Mouse (Mus musculus) right cerebral cortex, postnatal 10 days (tissue): Measurements from ENCODE around the gene Gsdme.

Experiments
- DNase-seq, 2 experiments: peaks; one replicate each; pipeline ENCODE4 v3.0.0; 2021; ENCODE audit warnings: low spot score in 2 of 2

The Gsdme gene

GRCm38 (mm10) chr6:50244967-50245366 lies 18.7 kb downstream of the Gsdme start:
- peak in 1 of 2 experiments; percentile 14 for DNase-seq

GRCm38 (mm10) chr6:50244126-50244525 lies 19.5 kb downstream of the Gsdme start:
- no peak for DNase-seq

- no peak for DNase-seq
Measured at GRCm38 (mm10) chr6:50240437-50240836, 23.2 kb downstream of the Gsdme start.

- DNase-seq = no peak
Measured at GRCm38 (mm10) chr6:50239902-50240301, 23.8 kb downstream of the Gsdme start.

- no peak for DNase-seq
Measured at GRCm38 (mm10) chr6:50237963-50238362, 25.7 kb downstream of the Gsdme start.

GRCm38 (mm10) chr6:50232984-50233383 lies 30.7 kb downstream of the Gsdme start:
- DNase-seq = no peak

GRCm38 (mm10) chr6:50231288-50231687 lies 32.4 kb downstream of the Gsdme start:
- DNase-seq = no peak

DNA sequence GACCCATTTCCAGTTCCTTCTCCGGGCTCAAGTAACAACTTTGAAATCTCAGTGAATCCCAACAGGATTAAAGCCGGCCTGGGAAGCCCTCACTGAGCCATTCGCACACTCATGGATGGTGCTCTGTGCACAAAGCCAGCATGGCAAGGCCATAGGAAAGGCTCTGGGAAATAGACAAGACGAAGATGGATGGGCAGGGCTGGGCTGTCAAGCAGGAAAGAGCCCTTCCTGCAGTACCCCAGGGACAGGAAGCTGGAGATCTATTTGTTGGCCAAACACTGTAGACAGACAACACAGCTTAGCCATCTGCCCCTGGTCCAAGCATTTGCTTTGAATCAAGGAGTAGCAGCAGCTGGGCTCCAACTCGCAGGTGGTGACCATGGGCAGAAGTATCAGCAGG lies 35.5 kb downstream of the Gsdme start:
- no peak for DNase-seq

- DNase-seq = no peak
Measured at GRCm38 (mm10) chr6:50225232-50225631, 38.4 kb downstream of the Gsdme start.

DNA sequence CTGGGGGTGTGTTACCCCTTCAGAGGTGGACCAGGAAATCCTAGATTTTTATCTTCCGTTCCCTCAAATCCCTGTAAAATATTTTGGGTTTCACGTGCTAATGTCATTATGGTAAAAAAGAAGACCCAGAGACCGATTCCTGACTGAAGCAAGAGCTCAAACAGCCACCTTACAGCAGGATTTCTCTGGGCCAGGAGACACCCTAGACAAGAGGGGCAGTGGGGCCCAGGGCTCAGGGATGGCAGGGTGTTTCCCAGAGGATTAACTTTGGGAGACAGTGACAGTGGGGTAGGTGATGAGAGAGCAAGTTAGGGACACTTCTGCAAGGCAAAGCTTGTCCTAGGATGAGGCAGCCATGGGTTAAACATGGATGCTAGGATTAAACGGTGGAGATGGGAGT lies 40.1 kb downstream of the Gsdme start:
- DNase-seq = no peak

- no peak for DNase-seq
Measured at GRCm38 (mm10) chr6:50222986-50223385, 40.7 kb downstream of the Gsdme start.

- no peak for DNase-seq
Measured at GRCm38 (mm10) chr6:50222351-50222750, 41.3 kb downstream of the Gsdme start.

- peak in 1 of 2 experiments; percentile 41 for DNase-seq
Measured at GRCm38 (mm10) chr6:50220863-50221262, 42.8 kb downstream of the Gsdme start.

- no peak for DNase-seq
Measured at GRCm38 (mm10) chr6:50219066-50219465, 44.6 kb downstream of the Gsdme start.

DNA sequence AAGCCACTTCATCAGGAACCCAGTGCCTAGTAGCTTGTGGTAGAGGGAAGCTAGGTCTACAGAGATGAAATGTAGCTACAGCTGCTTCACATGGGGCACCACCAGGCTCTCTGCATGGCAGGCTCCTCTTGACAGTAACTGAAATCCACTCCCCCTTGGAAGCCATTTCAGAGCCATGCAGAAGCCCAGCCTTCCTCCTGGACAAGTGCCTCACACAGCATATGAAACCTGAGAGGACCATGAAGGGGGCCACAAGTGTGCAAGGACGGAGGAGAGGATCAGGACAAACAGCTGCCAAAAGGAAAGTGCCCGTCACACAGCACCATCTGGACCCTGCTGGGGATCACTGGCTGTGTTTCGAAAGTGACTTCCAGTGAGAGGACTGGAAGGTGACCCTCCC lies 45.0 kb downstream of the Gsdme start:
- DNase-seq = no peak

- no peak for DNase-seq
Measured at GRCm38 (mm10) chr6:50215986-50216385, 47.7 kb downstream of the Gsdme start.

DNA sequence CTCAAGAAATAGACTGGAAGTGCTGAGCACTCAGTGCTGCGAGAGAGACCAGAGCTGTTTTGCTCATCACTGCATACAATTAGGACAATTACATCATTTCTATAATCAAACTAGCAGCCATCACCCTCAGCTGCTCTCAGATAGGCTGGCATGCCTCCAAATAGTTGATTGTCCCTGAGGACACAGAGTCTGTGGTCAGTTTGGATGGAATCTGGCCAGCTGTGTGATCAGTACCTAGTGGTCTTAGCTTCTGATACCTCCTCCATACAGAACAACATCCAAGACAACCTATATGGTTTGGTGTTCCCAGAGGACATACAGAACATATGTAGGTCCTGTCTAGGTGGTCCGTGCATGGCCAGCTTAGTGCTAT lies 48.3 kb downstream of the Gsdme start:
- no peak for DNase-seq

DNA sequence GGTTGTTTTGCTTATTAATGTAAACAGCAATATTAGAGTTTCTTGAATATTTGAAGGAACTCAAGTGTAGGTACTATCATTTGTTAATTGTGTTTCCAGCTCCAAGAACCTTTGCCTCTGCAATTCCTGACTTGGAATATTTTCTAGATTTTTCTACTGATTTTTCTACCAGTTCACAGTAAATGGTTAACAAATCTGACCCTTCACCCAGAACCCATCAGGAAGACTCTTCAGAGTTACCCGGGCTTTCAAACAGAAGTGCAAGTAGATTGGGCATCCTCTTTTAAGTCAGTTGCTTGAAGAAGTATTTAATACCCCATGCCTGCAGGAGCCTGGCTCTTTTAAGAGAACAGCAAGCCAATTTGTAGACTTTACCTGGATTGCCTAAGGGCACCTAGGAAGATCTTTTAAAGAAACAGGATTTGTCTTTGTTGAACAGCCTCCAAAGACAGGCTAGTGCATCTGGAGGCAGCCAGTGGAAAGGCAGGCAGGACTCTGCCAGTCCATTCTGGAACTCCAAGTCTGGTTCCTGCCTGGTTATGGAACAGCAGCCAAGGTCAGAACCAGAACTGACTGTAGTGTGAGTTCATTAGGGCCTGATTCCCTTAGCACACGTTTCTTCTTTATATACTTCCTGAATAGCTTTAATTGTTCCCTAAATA lies 48.8 kb downstream of the Gsdme start:
- DNase-seq = no peak

DNA sequence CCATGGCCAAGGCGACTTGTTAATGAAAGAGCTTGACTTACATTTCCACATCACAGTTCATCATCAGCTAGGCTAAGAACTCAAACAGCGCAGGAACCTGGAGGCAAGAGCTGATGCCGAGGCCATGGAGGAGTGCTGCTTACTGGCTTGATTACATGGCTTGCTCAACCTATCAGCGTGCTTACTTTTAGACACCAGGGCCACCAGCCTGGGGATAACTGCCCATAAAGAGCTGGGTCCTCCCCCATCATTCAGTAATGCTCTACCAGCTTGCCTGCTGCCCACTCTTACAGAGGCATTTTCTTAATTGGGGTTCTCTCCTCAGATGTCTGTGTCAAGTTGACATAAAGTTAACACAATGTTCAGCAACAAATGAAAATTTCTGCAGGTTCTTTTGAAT lies 58.6 kb downstream of the Gsdme start:
- no peak for DNase-seq

DNA sequence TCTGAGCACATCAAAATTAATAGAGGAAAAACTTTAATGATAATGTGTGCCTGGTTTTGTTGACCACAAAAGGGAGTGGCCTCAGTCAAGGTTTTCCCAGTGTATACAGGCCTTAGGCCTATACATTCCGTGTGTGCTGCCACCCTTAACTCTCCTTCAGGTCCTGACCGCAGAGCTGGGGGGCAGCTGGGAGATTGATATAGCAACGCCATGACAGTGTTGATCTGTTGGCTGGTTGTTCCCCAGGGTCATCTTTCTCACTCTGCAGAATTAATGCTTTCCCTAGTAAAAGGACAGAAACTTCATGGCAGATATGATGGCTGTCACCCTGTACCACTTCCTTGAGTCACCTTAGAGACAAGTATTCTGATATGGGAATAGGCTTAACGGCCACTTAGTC lies 59.3 kb downstream of the Gsdme start:
- no peak for DNase-seq

DNA sequence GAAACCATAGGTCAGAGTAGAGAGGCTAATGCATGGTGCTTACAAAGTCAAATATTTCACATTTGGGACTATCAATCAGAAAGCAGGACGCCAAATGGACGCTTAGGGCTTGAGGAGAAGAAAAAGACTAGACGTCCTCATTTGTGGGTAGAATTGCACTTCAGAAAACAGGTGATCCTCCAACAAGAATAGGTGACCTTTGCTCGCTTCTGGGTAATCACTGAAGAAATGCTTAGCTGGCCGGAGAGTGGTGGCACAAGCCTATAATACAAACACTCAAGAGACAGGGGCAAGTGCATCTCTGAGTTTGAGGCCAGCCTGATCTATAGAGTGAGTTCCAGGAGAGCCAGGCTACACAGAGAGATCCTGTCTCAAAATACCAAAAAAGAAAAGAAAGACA lies 69.8 kb downstream of the Gsdme start:
- no peak for DNase-seq

- no peak for DNase-seq
Measured at GRCm38 (mm10) chr6:50192822-50193221, 70.8 kb downstream of the Gsdme start.

DNA sequence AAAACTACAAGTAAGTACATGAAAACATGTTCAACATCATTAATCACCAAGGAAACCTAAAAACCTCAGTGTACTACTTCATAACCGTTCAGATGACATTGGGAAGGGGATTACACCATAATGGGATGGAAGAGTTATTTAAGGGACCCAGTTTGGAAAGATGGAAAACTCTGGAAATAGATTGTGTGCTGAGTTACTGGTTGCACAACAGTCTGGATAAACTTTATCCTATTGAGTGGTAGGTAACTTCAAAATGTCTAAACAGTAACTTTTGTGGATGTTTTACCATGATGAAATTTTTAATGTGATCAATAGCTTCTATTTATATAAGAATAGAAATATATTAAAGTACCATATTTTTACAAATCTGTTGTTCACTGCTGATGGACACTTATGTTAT lies 71.5 kb downstream of the Gsdme start:
- DNase-seq = no peak

DNA sequence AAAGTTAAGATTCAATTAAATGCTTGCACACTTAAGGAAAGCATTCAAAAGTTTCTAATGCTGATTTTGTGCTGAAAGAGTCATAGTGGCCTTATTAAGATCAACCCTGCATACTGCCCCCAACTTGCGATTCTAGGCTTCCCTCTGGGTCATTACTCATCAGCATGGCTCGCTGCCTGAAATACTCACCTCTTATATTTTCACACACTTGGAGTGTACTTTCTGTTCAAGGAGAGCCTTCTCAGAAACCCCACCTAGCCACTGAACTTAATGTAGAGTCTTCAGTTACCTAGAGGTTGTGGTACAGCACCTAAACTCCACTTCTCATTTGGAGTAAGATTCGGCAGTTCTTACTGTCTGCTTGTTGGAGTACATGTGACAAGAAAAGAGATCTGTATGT lies 72.1 kb downstream of the Gsdme start:
- DNase-seq = no peak
